Mouse (Mus musculus): ENCODE measurements at regions not wholly inside any gene's neighbourhood (a gene's known extent, or its start where the extent isn't known, plus 50 kb on each side); places are given as distances from the start of the nearest gene placed in this dataset.

DNA sequence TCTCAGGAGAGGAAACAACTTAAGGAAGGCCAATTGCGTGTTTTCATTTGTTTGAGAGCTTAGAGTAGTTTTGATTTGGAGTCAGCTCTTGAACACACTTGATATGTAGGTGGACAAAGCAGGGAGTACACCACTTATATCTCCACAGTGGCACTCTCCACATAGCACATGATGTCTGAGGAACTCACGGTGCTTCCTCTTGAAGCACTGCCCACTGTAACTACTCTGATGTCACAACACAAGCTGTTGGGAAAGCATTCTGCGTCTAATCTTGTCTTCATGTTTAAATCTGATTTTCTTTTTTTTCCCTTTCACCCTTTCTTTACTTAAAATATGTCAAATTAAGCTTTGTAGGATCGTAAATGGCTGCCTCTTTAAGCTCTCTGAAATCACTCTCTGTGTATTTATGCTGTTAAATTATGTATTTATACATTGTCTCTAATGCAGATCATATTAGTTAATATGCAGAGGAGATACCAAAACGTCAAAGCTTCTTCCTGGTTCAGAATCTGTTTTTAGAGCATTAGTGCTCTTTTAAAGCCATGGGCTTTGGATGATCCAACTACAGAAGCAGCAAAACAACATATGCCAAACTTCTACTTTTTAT lies 442.4 kb upstream of the Arglu1 start:
- Histone ChIP-seq H3K27me3 (ENCODE audit: control insufficient read depth, insufficient read depth, insufficient read length) (no peaks in the 10 kb centered on the region), H3K79me2 (ENCODE audit: control insufficient read depth, insufficient read depth) (no peaks in the 10 kb centered on the region), H3ac (ENCODE audit: control insufficient read depth, insufficient read length) (no peak overlapping the region), H3K36me3 (ENCODE audit: control insufficient read depth, insufficient read depth) (no peaks in the 10 kb centered on the region), H3K4me3 (no peak overlapping the region), H3K4me2 (ENCODE audit: low read depth) (no peak overlapping the region)
- TF ChIP-seq SRF (IDR thresholded peaks at IDR 0.05; ENCODE audit: control insufficient read depth, insufficient read length, low read depth) (no peak), CEBPB (IDR thresholded peaks at IDR 0.05; ENCODE audit: insufficient read depth, poor library complexity, severe bottlenecking) (no peak), E2F4 (IDR thresholded peaks at IDR 0.05; ENCODE audit: insufficient read depth) (no peak), POLR2A (IDR thresholded peaks at IDR 0.05; ENCODE audit: insufficient read length, low read depth) (no peak), REST (IDR thresholded peaks at IDR 0.05; ENCODE audit: insufficient read depth, insufficient read length) (no peak), MAX (IDR thresholded peaks at IDR 0.05; ENCODE audit: low read depth) (no peak), TCF3 (IDR thresholded peaks at IDR 0.05; ENCODE audit: insufficient read length, low read depth) (no peak), TCF12 (IDR thresholded peaks at IDR 0.05; ENCODE audit: insufficient read depth, poor library complexity, severe bottlenecking) (no peak), POLR2AphosphoS2 (IDR thresholded peaks at IDR 0.05; ENCODE audit: insufficient read length, low read depth) (no peak), MYOD1 (IDR thresholded peaks at IDR 0.05; ENCODE audit: control insufficient read depth in 1 of 3, insufficient read length in 2 of 3, low read depth in 2 of 3) (no peak), MYOG (IDR thresholded peaks at IDR 0.05; ENCODE audit: control insufficient read depth in 1 of 3, insufficient read depth in 1 of 3, insufficient read length in 2 of 3, low read depth in 2 of 3) (no peak), USF1 (IDR thresholded peaks at IDR 0.05; ENCODE audit: low read depth) (no peak)

DNA sequence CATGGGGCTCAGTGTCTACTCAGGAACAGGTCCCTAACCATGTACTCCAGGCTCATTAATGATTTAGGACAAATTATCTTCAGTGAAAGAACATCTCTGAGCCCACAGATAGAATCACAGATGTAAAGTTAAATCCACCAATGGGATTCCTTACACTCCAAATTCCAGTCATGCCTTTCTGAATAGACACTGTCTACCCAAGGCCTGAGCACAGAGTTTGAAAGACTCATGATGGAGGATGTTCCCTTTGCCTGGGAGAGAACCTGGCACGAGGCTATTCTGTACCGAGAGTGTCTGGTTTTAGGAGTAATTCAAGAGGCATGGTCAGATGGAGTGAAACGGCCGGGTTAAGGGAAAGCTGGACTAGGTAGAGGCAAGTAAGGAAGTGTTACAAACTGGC lies 440.9 kb upstream of the Arglu1 start:
- H3K4me2 ChIP-seq (ENCODE audit: low read depth) = no peak overlapping the region
- no peaks in the 10 kb centered on the region for H3K79me2 ChIP-seq (ENCODE audit: control insufficient read depth, insufficient read depth)
- no peaks in the 10 kb centered on the region for H3K36me3 ChIP-seq (ENCODE audit: control insufficient read depth, insufficient read depth)
- H3ac ChIP-seq (ENCODE audit: control insufficient read depth, insufficient read length) = no peak overlapping the region
- H3K4me3 ChIP-seq = no peak overlapping the region
- no peaks in the 10 kb centered on the region for H3K27me3 ChIP-seq (ENCODE audit: control insufficient read depth, insufficient read depth, insufficient read length)
- no peak for TF ChIP-seq MYOG (IDR thresholded peaks at IDR 0.05; ENCODE audit: control insufficient read depth in 1 of 3, insufficient read depth in 1 of 3, insufficient read length in 2 of 3, low read depth in 2 of 3)
- TF ChIP-seq USF1 (IDR thresholded peaks at IDR 0.05; ENCODE audit: low read depth) = no peak

DNA sequence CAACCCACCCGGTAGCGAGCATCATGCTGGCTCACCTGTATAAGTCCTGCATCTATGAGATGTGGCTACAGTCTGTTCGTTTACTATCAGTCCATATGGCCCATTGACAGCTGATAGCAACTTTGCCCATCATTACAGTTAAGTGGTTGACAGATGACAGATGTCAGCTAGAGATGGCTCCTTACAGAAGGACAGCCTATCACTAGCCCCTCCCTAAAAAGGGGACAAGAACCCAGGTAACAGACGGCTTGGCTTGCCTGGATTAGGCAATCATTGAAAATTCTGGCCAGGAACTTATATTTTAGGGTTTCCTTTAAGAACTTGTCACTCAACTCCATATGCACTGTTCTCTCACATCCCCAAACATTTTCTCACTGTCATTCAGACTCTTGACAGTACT lies 434.2 kb upstream of the Arglu1 start:
- H3K4me3 ChIP-seq = no peak overlapping the region
- H3K36me3 ChIP-seq (ENCODE audit: control insufficient read depth, insufficient read depth) = no peaks in the 10 kb centered on the region
- no peak overlapping the region for H3K4me2 ChIP-seq (ENCODE audit: low read depth)
- no peaks in the 10 kb centered on the region for H3K27me3 ChIP-seq (ENCODE audit: control insufficient read depth, insufficient read depth, insufficient read length)
- H3ac ChIP-seq (ENCODE audit: control insufficient read depth, insufficient read length) = no peak overlapping the region
- H3K79me2 ChIP-seq (ENCODE audit: control insufficient read depth, insufficient read depth) = no peaks in the 10 kb centered on the region
- TF ChIP-seq CEBPB (IDR thresholded peaks at IDR 0.05; ENCODE audit: insufficient read depth, poor library complexity, severe bottlenecking) (no peak), POLR2AphosphoS2 (IDR thresholded peaks at IDR 0.05; ENCODE audit: insufficient read length, low read depth) (no peak), E2F4 (IDR thresholded peaks at IDR 0.05; ENCODE audit: insufficient read depth) (no peak), USF1 (IDR thresholded peaks at IDR 0.05; ENCODE audit: low read depth) (no peak), POLR2A (IDR thresholded peaks at IDR 0.05; ENCODE audit: insufficient read length, low read depth) (no peak), REST (IDR thresholded peaks at IDR 0.05; ENCODE audit: insufficient read depth, insufficient read length) (no peak), TCF3 (IDR thresholded peaks at IDR 0.05; ENCODE audit: insufficient read length, low read depth) (no peak), MYOD1 (IDR thresholded peaks at IDR 0.05; ENCODE audit: control insufficient read depth in 1 of 3, insufficient read length in 2 of 3, low read depth in 2 of 3) (no peak), SRF (IDR thresholded peaks at IDR 0.05; ENCODE audit: control insufficient read depth, insufficient read length, low read depth) (no peak), MAX (IDR thresholded peaks at IDR 0.05; ENCODE audit: low read depth) (no peak), MYOG (IDR thresholded peaks at IDR 0.05; ENCODE audit: control insufficient read depth in 1 of 3, insufficient read depth in 1 of 3, insufficient read length in 2 of 3, low read depth in 2 of 3) (no peak), TCF12 (IDR thresholded peaks at IDR 0.05; ENCODE audit: insufficient read depth, poor library complexity, severe bottlenecking) (no peak)

DNA sequence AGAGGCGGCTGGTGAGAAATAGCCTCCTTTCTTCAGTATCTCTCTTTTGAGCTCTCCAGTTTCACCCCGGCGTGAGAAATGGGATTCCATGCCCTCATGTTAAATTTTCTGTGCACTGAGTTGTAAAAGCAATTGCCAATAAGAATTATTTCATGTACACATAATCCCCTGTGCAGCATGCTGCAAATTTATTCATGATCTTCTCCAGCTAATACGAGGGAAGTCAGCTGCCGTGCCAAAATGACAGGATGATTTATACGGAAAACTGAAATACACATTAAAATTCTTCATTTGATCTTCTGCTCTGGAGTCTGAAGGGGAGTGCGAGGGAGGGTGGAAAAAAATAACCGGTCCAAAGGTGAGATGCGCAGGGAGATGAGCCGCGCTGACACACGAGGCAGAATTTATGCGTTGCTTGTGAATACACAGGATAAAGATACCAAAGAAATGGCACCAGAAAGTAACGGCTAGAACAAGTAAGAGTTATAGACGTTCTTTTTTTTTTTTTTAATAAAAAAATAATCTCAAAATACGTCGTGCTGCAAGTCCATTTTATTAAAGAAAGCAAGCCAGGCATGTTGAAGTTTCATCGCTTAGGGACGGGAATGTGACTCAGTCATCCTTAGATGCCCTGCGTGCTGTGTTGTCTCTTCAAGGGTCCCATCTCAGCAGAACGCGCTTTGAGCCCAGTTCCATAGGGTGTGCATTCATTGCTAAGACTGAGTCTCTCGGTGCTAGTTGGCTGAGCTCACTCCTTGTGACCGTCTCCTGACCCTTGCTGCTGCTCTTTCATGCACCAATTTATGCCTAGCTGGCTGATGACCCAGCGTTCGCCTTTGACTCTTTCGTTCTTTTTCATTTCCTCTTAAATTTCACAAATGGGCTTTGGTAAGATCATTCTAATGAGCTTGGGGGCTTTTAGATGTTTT lies 427.8 kb upstream of the Arglu1 start:
- Histone ChIP-seq H3ac (ENCODE audit: control insufficient read depth, insufficient read length) (no peak overlapping the region), H3K4me2 (ENCODE audit: low read depth) (no peak overlapping the region), H3K4me3 (no peak overlapping the region), H3K79me2 (ENCODE audit: control insufficient read depth, insufficient read depth) (no peaks in the 10 kb centered on the region), H3K36me3 (ENCODE audit: control insufficient read depth, insufficient read depth) (no peaks in the 10 kb centered on the region), H3K27me3 (ENCODE audit: control insufficient read depth, insufficient read depth, insufficient read length) (no peaks in the 10 kb centered on the region)
- TF ChIP-seq CEBPB (IDR thresholded peaks at IDR 0.05; ENCODE audit: insufficient read depth, poor library complexity, severe bottlenecking) (no peak), POLR2AphosphoS2 (IDR thresholded peaks at IDR 0.05; ENCODE audit: insufficient read length, low read depth) (no peak), MAX (IDR thresholded peaks at IDR 0.05; ENCODE audit: low read depth) (no peak), TCF12 (IDR thresholded peaks at IDR 0.05; ENCODE audit: insufficient read depth, poor library complexity, severe bottlenecking) (no peak), SRF (IDR thresholded peaks at IDR 0.05; ENCODE audit: control insufficient read depth, insufficient read length, low read depth) (no peak), MYOD1 (IDR thresholded peaks at IDR 0.05; ENCODE audit: control insufficient read depth in 1 of 3, insufficient read length in 2 of 3, low read depth in 2 of 3) (no peak), REST (IDR thresholded peaks at IDR 0.05; ENCODE audit: insufficient read depth, insufficient read length) (no peak)
